Mouse (Mus musculus) kidney, postnatal 36 days (tissue): ENCODE measurements at regions not wholly inside any gene's neighbourhood (a gene's known extent, or its start where the extent isn't known, plus 50 kb on each side); places are given as distances from the start of the nearest gene placed in this dataset.

Experiments used
- DNase-seq, 2 experiments: peaks; one replicate each; pipeline ENCODE4 v3.0.0; 2021 to 2022; ENCODE audit warnings: mixed read lengths in 2 of 2

- no peak for DNase-seq
These were observed 154.6 kb downstream of the Dusp6 start for GRCm38 (mm10) chr10:99417591-99417990.

GRCm38 (mm10) chr10:99418497-99418896, 155.5 kb downstream of the Dusp6 start:
- no peak for DNase-seq

GRCm38 (mm10) chr10:99419532-99419931, 156.5 kb downstream of the Dusp6 start:
- DNase-seq = no peak

- DNase-seq = peak; percentile 14 to 70
These were observed 160.4 kb downstream of the Dusp6 start for GRCm38 (mm10) chr10:99423406-99423805.

GRCm38 (mm10) chr10:99425265-99425664, 162.2 kb downstream of the Dusp6 start:
- no peak for DNase-seq

- DNase-seq = no peak
These were observed 167.1 kb downstream of the Dusp6 start for GRCm38 (mm10) chr10:99430175-99430574.

- peak in 1 of 2 experiments; percentile 20 for DNase-seq
These were observed 167.9 kb downstream of the Dusp6 start for GRCm38 (mm10) chr10:99430669-99431561.

- DNase-seq = no peak
These were observed 174.0 kb downstream of the Dusp6 start for GRCm38 (mm10) chr10:99437060-99437459.

- no peak for DNase-seq
These were observed 177.1 kb downstream of the Dusp6 start for GRCm38 (mm10) chr10:99440169-99440568.

GRCm38 (mm10) chr10:99441014-99441413, 178.0 kb downstream of the Dusp6 start:
- DNase-seq = peak; percentile 78 to 87

- DNase-seq = peak in 1 of 2 experiments; percentile 27
These were observed 178.9 kb downstream of the Dusp6 start for GRCm38 (mm10) chr10:99441931-99442330.

- no peak for DNase-seq
These were observed 180.6 kb downstream of the Dusp6 start for GRCm38 (mm10) chr10:99443453-99444170.

GRCm38 (mm10) chr10:99450714-99451625, 187.9 kb downstream of the Dusp6 start:
- DNase-seq = no peak

GRCm38 (mm10) chr10:99451639-99452417, 188.8 kb downstream of the Dusp6 start:
- no peak for DNase-seq

- DNase-seq = no peak
These were observed 193.1 kb downstream of the Dusp6 start for GRCm38 (mm10) chr10:99456180-99456579.

GRCm38 (mm10) chr10:99458047-99458446, 195.0 kb downstream of the Dusp6 start:
- peak; percentile 45 to 61 for DNase-seq

- no peak for DNase-seq
These were observed 196.2 kb downstream of the Dusp6 start for GRCm38 (mm10) chr10:99459171-99459660.

- DNase-seq = peak; percentile 26 to 42
These were observed 196.9 kb downstream of the Dusp6 start for GRCm38 (mm10) chr10:99459823-99460361.

GRCm38 (mm10) chr10:99460847-99461445, 197.9 kb downstream of the Dusp6 start:
- peak; percentile 51 to 58 for DNase-seq

- DNase-seq = peak; percentile 42 to 47
These were observed 198.5 kb downstream of the Dusp6 start for GRCm38 (mm10) chr10:99461446-99461966.

- DNase-seq = no peak
These were observed 203.7 kb downstream of the Dusp6 start for GRCm38 (mm10) chr10:99466695-99467094.
